Mouse (Mus musculus) MEL-GATA-1-ER (cell line): ENCODE data around the gene Foxi3.

Experiments
- DNase-seq: peaks from one replicate; pipeline ENCODE4 v3.0.0-alpha.2; 2012; ENCODE audit warnings: low read depth; ENCODE audit errors: extremely low read depth

The Foxi3 gene

DNA sequence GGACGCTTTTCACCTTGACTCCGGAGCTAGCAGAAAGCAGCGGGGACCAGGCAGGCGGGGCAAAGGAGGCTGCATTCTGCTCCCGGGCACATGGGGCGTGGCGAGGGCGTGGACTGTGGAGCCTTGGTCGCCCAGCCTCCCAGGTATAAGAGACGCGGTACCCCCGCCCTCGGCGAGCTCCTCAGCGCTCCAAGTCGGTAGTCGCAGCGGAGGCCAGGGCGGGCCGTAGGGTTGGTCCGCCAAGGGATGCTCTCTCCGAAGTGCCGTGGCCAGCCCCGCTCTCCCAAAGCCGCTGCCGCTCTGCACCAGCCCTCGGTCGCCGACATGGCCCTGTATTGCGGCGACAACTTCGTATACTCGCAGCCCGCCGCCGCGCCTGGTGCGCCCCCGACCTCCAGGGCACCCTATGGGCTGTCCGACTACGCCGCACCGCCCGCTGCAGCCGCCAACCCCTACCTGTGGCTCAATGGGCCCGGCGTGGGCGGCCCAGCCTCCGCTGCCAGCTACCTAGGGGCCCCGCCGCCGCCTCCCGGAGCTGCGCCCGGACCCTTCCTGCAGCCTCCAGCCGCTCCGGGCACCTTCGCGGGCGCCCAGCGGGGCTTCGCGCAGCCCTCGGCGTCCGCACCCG, at the start of gene Foxi3:
TSS of gene Foxi3 (plus strand) at position 247 of the 628 bp plus-strand sequence.
- DNase-seq = no peak

- DNase-seq = no peak
Measured at GRCm38 (mm10) chr6:70909572-70909971, 46.8 kb upstream of the Foxi3 start.

- DNase-seq = no peak
Measured at GRCm38 (mm10) chr6:70910285-70910684, 46.0 kb upstream of the Foxi3 start.

DNA sequence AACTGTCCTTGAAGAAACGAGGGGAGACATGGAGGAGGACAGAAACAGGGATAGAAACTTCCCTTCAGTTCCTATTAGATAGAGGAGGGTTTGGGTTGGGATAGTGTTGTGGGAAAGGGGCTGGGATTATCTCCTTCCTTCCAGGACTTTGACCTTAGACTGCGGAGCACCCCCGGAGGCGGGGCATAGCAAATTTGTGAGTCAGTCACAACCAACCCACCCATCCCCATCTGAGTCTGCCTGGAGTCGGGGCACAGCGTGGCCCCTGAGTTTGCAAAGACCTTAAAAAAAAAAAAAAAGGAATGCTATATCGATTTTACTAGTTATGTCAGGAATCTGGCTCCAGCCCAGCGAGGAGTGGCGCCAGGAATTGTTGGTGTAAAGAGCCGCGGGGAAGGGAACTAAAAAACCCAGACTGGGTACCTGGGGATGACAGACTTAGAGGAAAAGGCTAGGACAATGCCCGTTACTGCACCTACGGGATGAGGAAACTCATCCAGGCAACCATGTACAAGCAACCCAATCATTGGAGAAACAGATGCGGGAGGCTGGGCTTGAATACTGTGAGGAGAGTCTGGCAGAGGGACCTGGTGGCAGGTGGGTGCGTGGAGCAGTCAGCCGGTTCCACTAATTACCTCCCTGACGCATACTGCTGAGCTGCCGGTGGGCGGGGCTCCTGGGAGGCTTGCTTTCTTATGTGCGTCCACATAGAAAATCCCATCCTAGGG, 44.5 kb upstream of the Foxi3 start:
- no peak for DNase-seq

GRCm38 (mm10) chr6:70912396-70912765, 44.0 kb upstream of the Foxi3 start:
- DNase-seq = no peak

- DNase-seq = no peak
Measured at GRCm38 (mm10) chr6:70918827-70919226, 37.5 kb upstream of the Foxi3 start, which contains the start of gene Tex37. TSS of gene Tex37 (minus strand) at chr6:70918927.

- DNase-seq = peak; percentile 17
Measured at GRCm38 (mm10) chr6:70921274-70922074, 34.9 kb upstream of the Foxi3 start.

DNA sequence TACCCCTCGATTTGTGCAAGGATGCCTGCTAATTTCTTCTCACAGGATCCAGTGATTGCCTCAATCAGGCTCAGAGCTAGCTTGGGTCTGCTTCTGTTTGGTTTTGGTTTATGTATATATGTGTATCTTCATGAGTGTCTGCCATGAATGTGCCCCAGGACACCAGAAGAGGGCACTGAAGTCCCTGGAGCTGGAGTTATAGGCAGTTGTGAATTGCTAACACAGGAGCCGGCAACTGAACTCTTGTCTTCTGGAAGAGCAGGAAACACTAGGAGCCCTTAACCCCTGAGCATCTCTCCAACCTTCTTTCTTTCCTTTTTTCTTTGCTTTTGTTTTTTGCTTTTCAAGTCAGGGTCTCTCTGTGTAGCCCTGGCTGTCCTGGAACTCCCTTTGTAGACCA, 24.5 kb upstream of the Foxi3 start:
- DNase-seq = no peak

DNA sequence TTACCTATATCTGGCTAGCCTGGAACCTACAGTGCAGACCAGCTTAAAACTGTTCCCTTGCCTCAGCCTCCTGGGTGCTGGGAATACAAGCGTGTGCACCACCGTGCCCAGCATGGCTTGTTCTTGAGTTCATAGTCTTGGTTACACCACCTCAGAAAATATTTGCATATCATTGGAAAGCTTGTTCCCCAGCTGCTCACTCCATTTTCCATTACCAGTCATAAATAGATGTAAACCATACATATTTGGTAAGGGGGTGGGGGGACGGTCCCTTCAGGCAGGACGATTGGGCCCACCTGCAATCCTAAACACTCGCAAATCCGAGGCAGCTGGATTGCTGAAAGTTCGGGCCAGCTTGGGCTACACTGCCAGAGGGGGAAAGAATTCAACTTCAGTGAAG, 3.1 kb upstream of the Foxi3 start:
- DNase-seq = no peak

- no peak for DNase-seq
Measured at GRCm38 (mm10) chr6:70954040-70954439, 2.3 kb upstream of the Foxi3 start.

DNA sequence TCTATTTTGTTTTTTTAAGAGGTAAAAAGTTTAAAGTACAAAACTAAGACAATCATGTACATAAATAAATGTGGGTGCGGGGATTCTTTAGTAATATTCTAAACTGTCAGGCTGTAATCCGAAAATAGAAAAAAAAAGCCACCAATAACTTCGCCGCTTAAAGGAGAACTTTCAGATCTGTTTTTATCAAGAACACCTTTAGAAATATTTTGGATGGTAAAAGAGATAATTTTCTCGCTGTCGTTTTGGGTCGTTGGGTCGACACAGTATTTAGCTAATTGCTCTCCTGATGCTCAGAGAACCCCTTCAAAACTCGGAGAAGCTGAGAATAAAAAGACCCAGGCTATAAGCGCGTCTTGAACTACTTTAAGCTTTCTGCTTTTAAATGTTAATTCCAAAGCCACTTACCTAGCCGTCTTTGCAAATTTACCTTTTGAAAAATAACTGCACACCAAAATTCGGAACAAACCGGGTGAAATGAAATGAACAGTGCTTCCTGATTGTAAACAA, 985 bp upstream of the Foxi3 start:
- DNase-seq = no peak

GRCm38 (mm10) chr6:70955841-70956240, 490 bp upstream of the Foxi3 start:
- no peak for DNase-seq

- no peak for DNase-seq
Measured at GRCm38 (mm10) chr6:70956936-70957335, 605 bp downstream of the Foxi3 start.

GRCm38 (mm10) chr6:70957341-70957940, 1.1 kb downstream of the Foxi3 start:
- no peak for DNase-seq

DNA sequence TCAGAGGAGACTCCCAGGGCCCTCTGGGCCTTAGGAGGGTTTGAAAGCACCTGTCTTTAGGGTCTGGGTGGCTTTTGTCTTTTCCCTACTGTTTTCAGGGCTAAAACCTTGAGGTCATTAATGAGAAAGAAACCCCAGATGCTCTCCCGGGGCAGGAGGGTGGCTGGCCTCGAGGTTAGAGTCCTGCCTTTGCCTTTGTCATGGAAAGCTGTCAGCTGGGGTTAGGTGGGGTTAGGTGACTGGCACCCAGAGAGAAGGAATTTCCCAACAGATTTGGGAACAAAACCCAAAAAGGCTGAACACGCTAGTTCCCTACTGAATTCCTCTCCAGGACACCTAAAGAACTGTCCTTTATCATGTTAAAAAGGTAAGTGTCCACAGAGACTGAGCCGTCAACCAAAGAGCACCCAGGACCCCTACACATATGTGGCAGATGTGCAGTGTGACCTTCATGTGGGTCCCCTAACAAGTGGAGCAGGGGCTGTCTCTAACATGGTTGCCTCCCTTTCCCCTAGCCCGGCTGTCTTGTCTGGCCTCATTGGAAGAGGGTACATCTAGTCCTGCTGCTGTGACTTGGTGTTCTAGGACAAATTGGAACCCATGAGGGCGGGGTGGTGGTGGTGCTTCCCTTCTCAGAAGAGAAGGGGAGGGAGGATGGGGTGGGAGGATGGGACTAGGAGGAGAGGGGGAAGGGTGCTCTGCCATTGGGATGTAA, 7.9 kb downstream of the Foxi3 start:
- DNase-seq = no peak

DNA sequence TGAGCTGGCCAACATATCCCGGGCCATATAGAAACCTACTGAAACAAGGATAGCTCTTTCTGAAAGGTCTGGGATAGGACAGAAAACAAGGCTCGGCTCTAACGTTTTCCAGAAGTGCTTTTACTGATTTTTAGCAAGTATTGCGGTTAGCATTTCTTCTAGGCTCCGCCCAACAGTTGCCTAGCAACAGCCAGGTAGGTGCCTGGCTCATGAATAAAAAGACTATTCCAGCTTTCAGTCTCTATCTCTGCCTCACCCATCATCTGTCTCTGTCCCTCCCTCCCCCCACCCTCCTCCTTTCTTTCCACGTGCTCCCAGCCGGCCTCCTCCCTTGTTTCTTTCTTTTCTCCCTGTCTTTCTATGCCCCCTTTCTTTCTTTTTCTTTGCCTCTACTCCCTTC, 9.4 kb downstream of the Foxi3 start:
- DNase-seq = no peak

- no peak for DNase-seq
Measured at GRCm38 (mm10) chr6:70967422-70967821, 11.1 kb downstream of the Foxi3 start.

GRCm38 (mm10) chr6:70968291-70968690, 12.0 kb downstream of the Foxi3 start:
- no peak for DNase-seq

GRCm38 (mm10) chr6:70973066-70973465, 16.7 kb downstream of the Foxi3 start:
- DNase-seq = no peak

DNA sequence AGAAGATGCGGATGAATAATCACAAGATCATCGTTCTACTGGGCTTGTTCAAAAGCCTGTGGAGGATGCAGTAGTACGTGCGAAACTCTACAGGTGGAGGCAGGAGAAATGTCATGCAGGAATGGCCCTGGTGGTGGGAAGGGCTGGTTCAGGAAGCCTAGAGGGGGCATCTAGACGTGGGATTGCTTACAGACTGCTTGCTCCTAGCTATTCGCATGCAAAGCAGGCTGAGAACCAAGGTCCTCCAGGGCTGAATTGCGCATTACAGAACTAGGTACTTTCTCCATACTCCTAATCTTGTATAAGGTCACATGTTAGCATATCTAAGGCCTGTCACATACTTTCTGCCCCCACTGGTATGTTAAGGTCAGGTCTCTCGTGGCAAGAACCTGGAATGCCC, 24.7 kb downstream of the Foxi3 start:
- DNase-seq = no peak

- DNase-seq = no peak
Measured at GRCm38 (mm10) chr6:70982416-70982815, 26.1 kb downstream of the Foxi3 start.
